Mouse (Mus musculus): ENCODE results near the gene Mrpl9.

DNA sequence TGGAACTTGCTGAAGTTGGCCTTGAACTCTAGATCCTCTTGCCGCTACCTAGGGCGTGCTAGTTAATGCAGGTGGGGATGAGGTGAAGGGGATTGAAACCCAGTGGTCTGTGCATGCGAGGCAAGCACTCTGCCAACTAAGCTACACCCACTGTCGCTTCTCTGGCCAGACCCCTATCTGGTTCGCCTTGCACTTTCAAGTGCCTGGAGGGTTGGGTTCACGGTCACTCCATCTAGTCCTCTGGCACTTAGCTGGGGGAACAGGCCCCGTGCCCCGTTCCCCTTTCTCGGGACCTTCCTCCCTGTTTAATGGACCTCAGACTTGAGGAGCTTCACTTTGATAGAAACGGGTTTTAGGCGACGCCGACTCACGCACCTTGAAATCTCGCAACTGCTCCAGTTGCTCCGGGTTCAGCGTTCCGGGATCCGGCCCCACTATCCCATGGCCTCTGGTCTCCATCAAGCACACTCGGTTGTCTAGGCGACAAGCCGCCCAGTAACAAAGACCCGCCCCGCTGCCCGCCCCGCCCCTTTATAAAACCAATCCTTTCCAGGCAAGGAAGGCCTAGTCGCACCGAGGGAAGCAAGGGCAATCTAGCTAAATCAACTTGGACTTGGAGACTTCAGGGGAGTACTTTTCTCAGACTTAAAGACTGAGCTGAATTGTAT is 29.5 kb downstream of the Mrpl9 start:
- TF ChIP-seq CTCF (IDR thresholded peaks at IDR 0.05; ENCODE audit: control insufficient read depth, insufficient read depth, insufficient replicate concordance, low read depth, low read length) (no peak), POLR2A (IDR thresholded peaks at IDR 0.05; ENCODE audit: control insufficient read depth, low read depth, low read length) (no peak; the same call in 1 of the 2 replicates)

Measured in testis, adult 2 months (tissue).